Mouse (Mus musculus): ENCODE measurements at regions not wholly inside any gene's neighbourhood (a gene's known extent, or its start where the extent isn't known, plus 50 kb on each side); places are given as distances from the start of the nearest gene placed in this dataset.

DNA sequence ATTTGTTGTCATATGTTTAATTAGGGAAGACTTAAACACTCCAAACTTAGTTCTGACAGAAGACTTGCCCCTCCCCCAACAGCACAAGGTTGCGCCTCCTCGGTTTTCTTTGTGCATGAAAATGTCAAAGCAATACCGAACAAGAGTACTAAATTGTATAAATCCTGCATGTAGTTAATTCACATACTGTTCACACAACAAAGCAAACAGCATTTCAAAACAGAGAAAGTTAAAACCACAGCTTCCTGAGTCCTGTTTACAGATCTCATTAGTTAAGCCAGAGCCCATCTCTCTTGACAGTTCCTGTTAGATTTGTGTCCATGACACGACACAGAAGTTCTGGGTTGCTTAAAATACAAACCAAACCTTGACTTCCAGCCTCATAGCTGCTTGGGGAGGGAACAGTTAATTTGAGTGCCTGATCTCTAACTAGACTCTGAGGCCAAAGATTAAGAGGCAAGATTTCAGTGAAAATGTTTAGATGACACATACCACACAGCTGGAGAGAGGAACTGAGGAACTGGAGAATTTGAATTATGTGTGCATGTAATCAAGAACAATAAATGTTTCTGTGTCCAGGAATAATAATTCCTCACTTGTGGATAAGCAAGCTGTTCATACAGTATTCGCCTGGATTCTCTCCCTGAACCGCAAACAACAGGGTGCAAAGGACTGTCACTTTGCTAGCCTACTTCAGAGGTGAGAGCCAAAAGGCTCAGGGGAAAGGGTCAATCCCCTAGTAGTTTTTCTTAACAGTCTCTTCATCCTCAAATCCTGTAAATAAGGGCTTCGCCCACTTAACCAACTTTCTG lies 113.3 kb upstream of the Tbl1xr1 start:
- peaks cover 19% of the 10 kb centered on the region for H3K4me1 ChIP-seq (ENCODE audit: control insufficient read depth, insufficient read depth, low read length)
- peak overlapping the region; percentile 65 for H3K27ac ChIP-seq (ENCODE audit: low read length)
- no peaks in the 10 kb centered on the region for H3K36me3 ChIP-seq (ENCODE audit: control insufficient read depth, insufficient read depth, low read length)
- no peaks in the 10 kb centered on the region for H3K9me3 ChIP-seq (replicated peaks; ENCODE audit: control insufficient read depth, low read length)
- WGBS: 20% methylated on average over 7 of the region's 7 CpGs
- no peaks in the 10 kb centered on the region for H3K27me3 ChIP-seq (ENCODE audit: control insufficient read depth, insufficient read depth, low read length)
- no peak overlapping the region for H3K9ac ChIP-seq (ENCODE audit: low read length)
- peak overlapping the region; percentile 17; the same call in 1 of the 2 replicates for H3K4me2 ChIP-seq (ENCODE audit: low read depth, low read length)
- H3K4me3 ChIP-seq (replicated peaks; ENCODE audit: low read length): no peak overlapping the region
- ATAC-seq (ENCODE audit: insufficient read depth, low FRiP score): no peak; the same call in 1 of the 2 replicates

DNA sequence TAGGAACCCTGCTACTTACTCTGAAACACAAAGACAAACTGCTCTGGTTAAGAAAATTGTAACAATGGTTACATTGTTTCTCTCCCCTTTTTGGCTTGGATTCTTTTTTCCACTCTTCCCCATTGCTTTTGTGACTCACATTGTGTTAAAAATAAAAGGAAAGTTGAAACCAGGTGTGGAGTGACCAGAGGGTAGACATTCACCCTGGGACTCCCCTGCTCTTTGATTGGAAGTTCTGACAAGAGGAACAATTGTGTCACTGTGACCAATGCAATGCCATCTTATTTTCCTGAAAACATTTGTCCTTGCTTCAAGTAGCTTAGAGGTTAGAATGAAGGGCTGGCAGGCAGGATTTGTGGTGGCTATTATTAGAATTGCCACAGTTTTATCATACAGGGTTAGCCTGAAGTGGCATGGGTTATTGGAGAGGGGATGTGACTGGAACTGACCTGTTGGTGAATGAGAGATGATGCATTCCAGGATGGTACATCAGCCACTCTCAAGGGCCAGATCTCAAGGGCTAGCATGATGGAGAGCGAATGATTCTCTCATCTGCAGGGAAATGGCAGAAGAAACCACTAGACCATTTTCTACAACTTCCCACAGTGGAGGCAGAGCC lies 112.6 kb upstream of the Tbl1xr1 start:
- no peak overlapping the region for H3K9ac ChIP-seq (ENCODE audit: low read length)
- H3K4me3 ChIP-seq (replicated peaks; ENCODE audit: low read length): no peak overlapping the region
- H3K36me3 ChIP-seq (ENCODE audit: control insufficient read depth, insufficient read depth, low read length): no peaks in the 10 kb centered on the region
- H3K4me1 ChIP-seq (ENCODE audit: control insufficient read depth, insufficient read depth, low read length): peaks cover 19% of the 10 kb centered on the region
- no peak overlapping the region for H3K27ac ChIP-seq (ENCODE audit: low read length)
- no peak overlapping the region for H3K4me2 ChIP-seq (ENCODE audit: low read depth, low read length)
- 87% methylated on average over 1 of the region's 1 CpGs for whole genome bisulfite sequencing
- ATAC-seq (ENCODE audit: insufficient read depth, low FRiP score): no peak
- H3K9me3 ChIP-seq (replicated peaks; ENCODE audit: control insufficient read depth, low read length): no peaks in the 10 kb centered on the region
- no peaks in the 10 kb centered on the region for H3K27me3 ChIP-seq (ENCODE audit: control insufficient read depth, insufficient read depth, low read length)

DNA sequence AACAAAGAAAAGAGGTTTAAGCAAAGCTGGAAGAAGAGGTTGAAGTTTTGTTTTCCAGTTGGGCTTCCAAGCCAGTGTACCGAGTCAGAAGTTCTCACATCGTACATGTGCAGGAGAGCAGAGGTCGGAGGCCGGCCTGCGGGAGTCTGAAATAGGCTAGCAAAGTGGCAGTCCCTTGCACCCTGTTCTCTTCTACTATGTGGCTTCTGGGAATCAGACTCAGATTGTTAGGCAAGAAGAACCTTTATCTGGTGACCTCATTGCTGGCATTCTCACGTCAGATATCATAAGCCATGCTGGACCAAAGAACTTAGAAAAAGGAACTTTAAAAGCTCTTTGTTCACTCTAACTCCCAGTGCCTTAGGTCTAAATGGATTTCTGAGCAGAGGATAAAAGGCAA lies 112.0 kb upstream of the Tbl1xr1 start:
- peaks cover 19% of the 10 kb centered on the region for H3K4me1 ChIP-seq (ENCODE audit: control insufficient read depth, insufficient read depth, low read length)
- no peak overlapping the region for H3K4me2 ChIP-seq (ENCODE audit: low read depth, low read length)
- H3K9me3 ChIP-seq (replicated peaks; ENCODE audit: control insufficient read depth, low read length): no peaks in the 10 kb centered on the region
- WGBS: 87% methylated on average over 6 of the region's 6 CpGs
- H3K27me3 ChIP-seq (ENCODE audit: control insufficient read depth, insufficient read depth, low read length): no peaks in the 10 kb centered on the region
- H3K27ac ChIP-seq (ENCODE audit: low read length): no peak overlapping the region
- no peak overlapping the region for H3K9ac ChIP-seq (ENCODE audit: low read length)
- no peaks in the 10 kb centered on the region for H3K36me3 ChIP-seq (ENCODE audit: control insufficient read depth, insufficient read depth, low read length)
- ATAC-seq (ENCODE audit: insufficient read depth, low FRiP score): no peak
- no peak overlapping the region for H3K4me3 ChIP-seq (replicated peaks; ENCODE audit: low read length)

DNA sequence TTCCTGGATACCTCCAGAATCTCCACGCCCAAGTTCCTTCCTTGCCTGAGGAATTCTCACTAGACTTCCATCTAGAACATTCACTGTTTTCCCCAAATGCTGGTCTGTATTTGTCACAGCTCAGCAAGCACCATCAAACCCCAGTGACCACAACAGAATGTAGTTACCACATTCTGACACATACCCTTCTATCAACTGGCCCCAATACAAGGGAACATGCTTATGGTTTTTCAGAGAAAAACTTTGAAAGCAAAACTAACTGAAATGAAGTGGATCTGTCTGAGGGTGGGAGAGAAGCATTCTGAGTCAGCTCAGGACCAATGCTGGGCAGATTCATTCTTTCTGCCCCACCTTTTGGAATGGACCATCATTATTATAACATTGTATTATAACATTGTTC lies 110.9 kb upstream of the Tbl1xr1 start:
- Histone ChIP-seq H3K9me3 (replicated peaks; ENCODE audit: control insufficient read depth, low read length) (no peaks in the 10 kb centered on the region), H3K27ac (ENCODE audit: low read length) (no peak overlapping the region), H3K4me3 (replicated peaks; ENCODE audit: low read length) (no peak overlapping the region), H3K4me2 (ENCODE audit: low read depth, low read length) (no peak overlapping the region), H3K27me3 (ENCODE audit: control insufficient read depth, insufficient read depth, low read length) (no peaks in the 10 kb centered on the region), H3K9ac (ENCODE audit: low read length) (no peak overlapping the region), H3K36me3 (ENCODE audit: control insufficient read depth, insufficient read depth, low read length) (no peaks in the 10 kb centered on the region), H3K4me1 (ENCODE audit: control insufficient read depth, insufficient read depth, low read length) (peaks cover 19% of the 10 kb centered on the region)
- WGBS: 83% methylated on average over 1 of the region's 1 CpGs
- ATAC-seq (ENCODE audit: insufficient read depth, low FRiP score): no peak

DNA sequence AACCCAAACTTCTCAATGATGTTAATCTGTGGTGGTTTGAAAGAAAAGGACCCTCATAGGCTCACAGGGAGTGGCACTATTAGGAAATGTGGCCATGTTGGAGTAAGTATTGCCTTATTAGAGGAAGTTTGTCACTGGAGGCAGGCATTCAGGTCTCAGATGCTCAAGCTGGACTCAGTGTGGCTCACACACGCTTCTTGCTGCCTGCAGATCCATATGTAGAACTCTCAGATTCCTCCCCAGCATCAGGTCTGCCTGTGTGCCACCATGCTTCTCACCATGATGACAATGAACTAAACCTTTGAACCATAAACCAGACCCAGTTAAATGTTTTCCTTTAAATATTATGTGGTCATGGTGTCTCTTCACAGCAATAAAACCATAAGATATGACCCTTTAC lies 104.7 kb upstream of the Tbl1xr1 start:
- WGBS: 95% methylated on average over 1 of the region's 1 CpGs
- no peak overlapping the region for H3K9ac ChIP-seq (ENCODE audit: low read length)
- H3K4me3 ChIP-seq (replicated peaks; ENCODE audit: low read length): no peak overlapping the region
- no peak overlapping the region for H3K27ac ChIP-seq (ENCODE audit: low read length)
- no peaks in the 10 kb centered on the region for H3K27me3 ChIP-seq (ENCODE audit: control insufficient read depth, insufficient read depth, low read length)
- no peak for ATAC-seq (ENCODE audit: insufficient read depth, low FRiP score)
- no peaks in the 10 kb centered on the region for H3K9me3 ChIP-seq (replicated peaks; ENCODE audit: control insufficient read depth, low read length)
- no peaks in the 10 kb centered on the region for H3K4me1 ChIP-seq (ENCODE audit: control insufficient read depth, insufficient read depth, low read length)
- H3K36me3 ChIP-seq (ENCODE audit: control insufficient read depth, insufficient read depth, low read length): no peaks in the 10 kb centered on the region
- no peak overlapping the region for H3K4me2 ChIP-seq (ENCODE audit: low read depth, low read length)

DNA sequence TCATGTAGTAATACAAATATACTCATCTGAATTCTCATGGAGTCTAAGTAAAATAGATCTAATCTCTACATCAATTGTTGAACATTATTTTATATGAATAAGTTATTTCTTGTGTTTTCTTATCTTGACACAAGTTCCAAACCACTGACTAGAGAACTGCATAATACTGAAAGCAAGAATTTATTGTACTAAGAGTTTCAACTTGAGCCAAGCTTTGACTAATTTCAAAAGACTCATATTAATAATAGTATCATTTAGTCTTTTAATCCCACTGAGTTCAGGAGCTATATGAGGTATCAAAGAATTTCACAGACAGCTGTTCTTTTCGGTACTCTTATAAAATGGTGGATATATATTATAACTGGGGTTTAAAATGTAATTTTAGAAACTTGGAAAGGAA lies 103.3 kb upstream of the Tbl1xr1 start:
- no peak for ATAC-seq (ENCODE audit: insufficient read depth, low FRiP score)
- no peaks in the 10 kb centered on the region for H3K27me3 ChIP-seq (ENCODE audit: control insufficient read depth, insufficient read depth, low read length)
- H3K9me3 ChIP-seq (replicated peaks; ENCODE audit: control insufficient read depth, low read length): no peaks in the 10 kb centered on the region
- 92% methylated on average over 1 of the region's 1 CpGs for WGBS
- no peaks in the 10 kb centered on the region for H3K4me1 ChIP-seq (ENCODE audit: control insufficient read depth, insufficient read depth, low read length)
- no peaks in the 10 kb centered on the region for H3K36me3 ChIP-seq (ENCODE audit: control insufficient read depth, insufficient read depth, low read length)
- H3K27ac ChIP-seq (ENCODE audit: low read length): no peak overlapping the region
- no peak overlapping the region for H3K9ac ChIP-seq (ENCODE audit: low read length)
- no peak overlapping the region for H3K4me3 ChIP-seq (replicated peaks; ENCODE audit: low read length)
- H3K4me2 ChIP-seq (ENCODE audit: low read depth, low read length): no peak overlapping the region

DNA sequence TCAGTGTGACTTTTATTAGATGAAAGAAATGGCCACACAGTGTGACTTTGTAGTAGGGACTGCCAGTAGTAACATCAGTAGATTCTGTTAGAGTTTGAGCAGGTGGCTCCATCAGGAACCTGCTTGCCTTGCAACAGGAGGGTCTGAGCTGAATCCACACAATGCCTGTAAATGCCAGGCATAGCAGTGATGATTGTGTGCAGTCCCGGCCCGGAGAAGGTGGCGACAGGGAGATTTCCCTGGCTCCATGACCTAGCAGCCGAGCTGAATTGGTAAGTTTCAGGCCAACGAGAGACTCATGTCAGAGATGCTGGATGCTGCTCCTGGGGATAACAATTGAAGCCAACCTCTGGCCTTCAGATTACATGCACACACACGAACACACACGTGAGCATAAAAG lies 102.8 kb upstream of the Tbl1xr1 start:
- Histone ChIP-seq H3K36me3 (ENCODE audit: control insufficient read depth, insufficient read depth, low read length) (no peaks in the 10 kb centered on the region), H3K4me1 (ENCODE audit: control insufficient read depth, insufficient read depth, low read length) (no peaks in the 10 kb centered on the region), H3K9me3 (replicated peaks; ENCODE audit: control insufficient read depth, low read length) (no peaks in the 10 kb centered on the region), H3K9ac (ENCODE audit: low read length) (no peak overlapping the region), H3K4me2 (ENCODE audit: low read depth, low read length) (no peak overlapping the region), H3K4me3 (replicated peaks; ENCODE audit: low read length) (no peak overlapping the region), H3K27ac (ENCODE audit: low read length) (no peak overlapping the region), H3K27me3 (ENCODE audit: control insufficient read depth, insufficient read depth, low read length) (no peaks in the 10 kb centered on the region)
- WGBS: 78% methylated on average over 7 of the region's 7 CpGs
- ATAC-seq (ENCODE audit: insufficient read depth, low FRiP score): no peak

DNA sequence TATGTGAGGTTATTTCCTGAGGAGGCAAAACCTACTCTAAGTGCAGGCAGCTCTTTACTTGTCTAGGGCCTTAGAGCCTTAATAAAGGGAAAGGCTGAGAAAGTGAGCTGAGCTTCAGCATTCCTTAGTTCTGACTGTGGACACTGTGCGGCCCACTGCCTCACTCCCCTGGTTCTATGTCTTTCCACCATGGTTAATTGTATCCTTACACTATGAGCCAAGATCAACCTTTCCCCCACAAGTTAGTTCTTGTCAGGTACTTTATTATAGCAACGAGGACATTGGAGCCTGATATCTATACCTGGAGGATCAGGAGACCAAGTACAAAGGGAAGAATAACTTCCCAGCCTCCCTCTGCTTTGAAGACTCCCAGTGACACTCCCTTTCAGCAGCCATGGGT lies 101.7 kb upstream of the Tbl1xr1 start:
- no peaks in the 10 kb centered on the region for H3K4me1 ChIP-seq (ENCODE audit: control insufficient read depth, insufficient read depth, low read length)
- H3K27ac ChIP-seq (ENCODE audit: low read length): no peak overlapping the region
- H3K27me3 ChIP-seq (ENCODE audit: control insufficient read depth, insufficient read depth, low read length): no peaks in the 10 kb centered on the region
- H3K4me3 ChIP-seq (replicated peaks; ENCODE audit: low read length): no peak overlapping the region
- H3K36me3 ChIP-seq (ENCODE audit: control insufficient read depth, insufficient read depth, low read length): no peaks in the 10 kb centered on the region
- H3K4me2 ChIP-seq (ENCODE audit: low read depth, low read length): no peak overlapping the region
- no peak overlapping the region for H3K9ac ChIP-seq (ENCODE audit: low read length)
- no peak for ATAC-seq (ENCODE audit: insufficient read depth, low FRiP score)
- H3K9me3 ChIP-seq (replicated peaks; ENCODE audit: control insufficient read depth, low read length): no peaks in the 10 kb centered on the region
- WGBS: 74% methylated on average over 2 of the region's 2 CpGs

DNA sequence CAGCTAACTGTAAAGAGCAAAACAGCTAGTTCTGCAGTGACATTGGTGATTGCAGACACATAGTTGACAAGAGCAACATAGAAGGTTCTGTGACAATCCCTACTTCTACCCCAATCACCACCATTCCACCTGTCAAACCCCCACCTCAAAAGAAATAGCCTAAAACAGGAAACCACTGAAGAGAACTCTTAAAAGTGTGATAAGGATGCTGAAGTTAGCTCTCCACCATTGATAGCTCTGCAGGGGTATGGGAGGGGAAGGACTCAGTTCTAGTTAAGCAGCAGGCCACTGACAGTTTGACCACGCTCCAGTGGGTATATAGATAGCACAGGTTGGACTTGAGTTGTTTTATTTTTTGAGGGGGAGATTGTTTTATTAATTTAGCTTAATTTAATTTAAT lies 98.7 kb upstream of the Tbl1xr1 start:
- no peak overlapping the region for H3K27ac ChIP-seq (ENCODE audit: low read length)
- H3K4me3 ChIP-seq (replicated peaks; ENCODE audit: low read length): no peak overlapping the region
- H3K27me3 ChIP-seq (ENCODE audit: control insufficient read depth, insufficient read depth, low read length): no peaks in the 10 kb centered on the region
- H3K9me3 ChIP-seq (replicated peaks; ENCODE audit: control insufficient read depth, low read length): no peaks in the 10 kb centered on the region
- no peak overlapping the region for H3K9ac ChIP-seq (ENCODE audit: low read length)
- WGBS: 83% methylated on average over 1 of the region's 1 CpGs
- no peak overlapping the region for H3K4me2 ChIP-seq (ENCODE audit: low read depth, low read length)
- H3K36me3 ChIP-seq (ENCODE audit: control insufficient read depth, insufficient read depth, low read length): no peaks in the 10 kb centered on the region
- ATAC-seq (ENCODE audit: insufficient read depth, low FRiP score): no peak
- H3K4me1 ChIP-seq (ENCODE audit: control insufficient read depth, insufficient read depth, low read length): no peaks in the 10 kb centered on the region

Measured in stomach, embryonic 16.5 days (tissue).